Mouse (Mus musculus) lung, adult 18-20 months (tissue): ENCODE results near the gene Slc35f3.
"Not testable (repeated sequence)": the region's sequence is repeated elsewhere in the genome, so short reads cannot be mapped to it uniquely, and the experiment has no call there.

Experiments used
- DNase-seq, 2 experiments: peaks; one replicate each; pipeline ENCODE4 v3.0.0; 2022; ENCODE audit warnings: mixed read lengths in 2 of 2

Gene Slc35f3

GRCm38 (mm10) chr8:126339357-126339756, 41.0 kb downstream of the Slc35f3 start:
- no peak for DNase-seq

GRCm38 (mm10) chr8:126341200-126341599, 42.8 kb downstream of the Slc35f3 start:
- no peak for DNase-seq

GRCm38 (mm10) chr8:126343427-126343826, 45.1 kb downstream of the Slc35f3 start:
- no peak for DNase-seq

GRCm38 (mm10) chr8:126345100-126345499, 46.7 kb downstream of the Slc35f3 start:
- DNase-seq = no peak

GRCm38 (mm10) chr8:126353259-126353658, 54.9 kb downstream of the Slc35f3 start:
- no peak for DNase-seq

- no peak for DNase-seq
These were observed 59.6 kb downstream of the Slc35f3 start for GRCm38 (mm10) chr8:126357946-126358345.

GRCm38 (mm10) chr8:126359296-126359695, 60.9 kb downstream of the Slc35f3 start:
- DNase-seq = no peak

- no peak for DNase-seq
These were observed 61.7 kb downstream of the Slc35f3 start for GRCm38 (mm10) chr8:126360106-126360505.

GRCm38 (mm10) chr8:126360701-126361100, 62.3 kb downstream of the Slc35f3 start:
- DNase-seq = peak; percentile 24 to 52

GRCm38 (mm10) chr8:126366251-126366650, 67.9 kb downstream of the Slc35f3 start:
- DNase-seq = no peak

- no peak for DNase-seq
These were observed 70.1 kb downstream of the Slc35f3 start for GRCm38 (mm10) chr8:126368349-126369054.

- no peak for DNase-seq
These were observed 73.5 kb downstream of the Slc35f3 start for GRCm38 (mm10) chr8:126371871-126372270.

GRCm38 (mm10) chr8:126379580-126379979, 81.2 kb downstream of the Slc35f3 start:
- DNase-seq = no peak

GRCm38 (mm10) chr8:126380141-126380540, 81.8 kb downstream of the Slc35f3 start:
- no peak for DNase-seq

GRCm38 (mm10) chr8:126381299-126381698, 82.9 kb downstream of the Slc35f3 start:
- DNase-seq = no peak

- no peak for DNase-seq
These were observed 83.9 kb downstream of the Slc35f3 start for GRCm38 (mm10) chr8:126382216-126382615.

- DNase-seq = peak; percentile 5 to 16
These were observed 84.4 kb downstream of the Slc35f3 start for GRCm38 (mm10) chr8:126382749-126383148.

GRCm38 (mm10) chr8:126387566-126387965, 89.2 kb downstream of the Slc35f3 start:
- no peak for DNase-seq

GRCm38 (mm10) chr8:126391541-126391940, 93.2 kb downstream of the Slc35f3 start:
- DNase-seq = peak; percentile 46 to 64

- DNase-seq = no peak
These were observed 97.0 kb downstream of the Slc35f3 start for GRCm38 (mm10) chr8:126395386-126395785.

- no peak for DNase-seq
These were observed 97.6 kb downstream of the Slc35f3 start for GRCm38 (mm10) chr8:126395917-126396316.

GRCm38 (mm10) chr8:126398349-126398748, 100.0 kb downstream of the Slc35f3 start:
- no peak for DNase-seq

- not testable (repeated sequence) for DNase-seq
These were observed 106.2 kb downstream of the Slc35f3 start for GRCm38 (mm10) chr8:126404550-126404949.

- no peak for DNase-seq
These were observed 106.7 kb downstream of the Slc35f3 start for GRCm38 (mm10) chr8:126405030-126405429.

- no peak for DNase-seq
These were observed 122.5 kb downstream of the Slc35f3 start for GRCm38 (mm10) chr8:126420834-126421233.
